Mouse (Mus musculus): ENCODE measurements around the gene Prmt6. TPM values are rescaled to one million over a fixed set of nuclear protein-coding genes. Genes with fewer than 3 reads are reported as not detected.

The Prmt6 gene
- total RNA-seq (2017) = 11.5 and 15.3 TPM in 2 replicates

DNA sequence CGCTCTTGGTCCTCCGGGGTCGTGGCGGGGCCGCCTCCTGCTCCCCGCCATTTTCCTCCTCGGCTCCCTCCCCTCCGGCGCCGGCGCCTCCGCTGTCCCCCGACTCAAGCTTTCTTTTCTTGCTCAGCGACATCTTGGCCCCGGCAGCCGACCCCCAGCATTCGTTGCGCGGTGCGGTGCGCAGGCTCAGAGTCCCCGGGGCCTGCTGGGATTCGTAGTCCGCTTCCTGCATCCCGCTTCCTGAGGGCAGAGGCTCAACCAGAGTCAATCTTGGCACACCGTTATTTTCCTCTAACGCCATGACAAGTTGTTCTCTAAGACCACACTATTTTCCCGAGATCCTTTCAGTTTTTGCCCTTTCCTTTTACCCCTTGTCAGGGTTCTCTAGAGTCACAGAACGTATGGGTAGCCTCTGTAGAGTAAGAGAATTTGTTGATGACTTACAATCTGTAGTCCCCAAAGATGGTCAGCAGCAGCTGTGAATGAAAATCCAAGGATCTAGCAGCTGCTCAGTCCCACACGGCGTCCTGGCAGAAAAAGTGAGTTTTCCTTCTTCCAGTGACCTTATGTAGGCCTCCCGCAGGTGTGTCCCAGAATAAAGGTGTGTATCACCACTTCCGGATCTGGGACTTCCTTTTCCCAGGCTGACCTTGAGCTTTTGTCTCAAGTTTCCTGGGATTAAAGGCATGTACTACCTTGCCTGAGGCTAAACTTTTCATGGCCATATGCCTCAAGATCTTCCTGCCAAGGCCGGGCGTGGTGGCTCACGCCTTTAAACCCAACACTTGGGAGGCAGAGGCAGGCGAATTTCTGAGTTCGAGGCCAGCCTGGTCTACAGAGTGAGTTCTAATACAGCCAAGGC lies at the start of gene Prmt6:
Prmt6 (minus strand) TSS at position 160 of the 862 bp plus-strand sequence.
- peak; percentile 95 for ATAC-seq (replicated peaks; ENCODE audit: low read depth, poor library complexity, severe bottlenecking)

DNA sequence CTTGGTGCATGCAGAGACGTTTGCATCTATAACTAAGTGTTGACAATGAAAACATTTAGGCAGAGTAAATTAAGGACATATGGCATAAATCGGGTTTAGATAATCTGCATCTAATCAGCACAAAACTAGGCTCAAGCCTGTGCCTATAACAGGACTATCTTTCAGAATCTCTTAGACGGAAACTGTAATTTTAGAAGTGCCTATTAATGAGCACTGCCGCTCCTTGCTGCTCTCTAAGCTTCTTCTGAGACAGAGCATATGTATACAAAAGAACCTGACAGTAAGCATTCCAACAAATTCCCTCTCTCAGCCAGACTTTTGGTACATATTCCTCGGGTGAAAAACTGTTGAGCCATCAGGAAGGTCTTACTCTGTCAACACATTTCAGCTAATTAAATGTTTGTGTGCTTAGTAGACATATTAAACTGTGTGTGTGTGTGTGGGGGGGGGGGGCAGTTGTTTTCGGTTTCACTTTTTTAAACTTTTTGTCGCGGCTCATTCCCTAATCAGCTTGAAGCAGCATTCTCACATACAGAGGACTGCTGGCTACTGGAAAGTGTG lies 39.8 kb upstream of the Prmt6 start:
- no peak for ATAC-seq (replicated peaks; ENCODE audit: low read depth, poor library complexity, severe bottlenecking)

DNA sequence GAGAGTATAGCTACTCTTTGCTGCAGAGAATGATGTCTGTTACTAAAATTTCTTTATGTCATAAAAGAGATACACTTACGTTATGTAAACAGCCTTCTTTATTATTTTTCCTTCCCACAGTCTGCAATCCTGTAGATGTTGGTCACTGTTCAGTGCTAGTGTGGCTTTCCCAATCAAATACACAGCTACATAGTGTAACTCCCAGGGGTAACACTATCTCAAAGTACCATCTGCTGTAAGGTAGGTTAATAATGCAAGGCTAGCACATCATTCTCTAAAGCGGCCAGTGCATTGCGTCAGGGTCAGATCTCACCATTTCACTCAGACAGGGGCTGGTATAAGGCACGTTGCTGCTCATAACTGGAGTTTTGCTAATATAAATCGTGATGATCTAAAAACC lies 31.9 kb upstream of the Prmt6 start:
- ATAC-seq (replicated peaks; ENCODE audit: low read depth, poor library complexity, severe bottlenecking) = no peak

DNA sequence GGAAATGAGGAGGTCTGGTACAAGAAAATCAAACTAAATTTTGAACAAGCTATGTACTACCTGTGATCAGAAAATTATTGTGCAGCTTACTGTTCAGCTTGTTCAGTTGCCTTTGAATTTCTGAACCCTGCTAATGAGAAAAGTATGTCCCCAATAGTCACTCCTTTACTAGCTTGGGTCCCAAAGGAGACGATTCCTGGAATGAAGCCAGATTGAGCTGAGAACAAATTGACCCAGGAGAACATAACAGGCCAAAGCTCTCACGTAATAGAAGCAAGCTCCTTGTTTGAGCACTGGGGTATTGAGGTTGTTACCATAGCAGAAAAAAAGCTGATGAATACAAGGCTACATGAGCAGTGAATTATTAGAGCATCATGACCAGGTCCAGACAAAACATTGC lies 17.0 kb upstream of the Prmt6 start:
- no peak for ATAC-seq (replicated peaks; ENCODE audit: low read depth, poor library complexity, severe bottlenecking)

DNA sequence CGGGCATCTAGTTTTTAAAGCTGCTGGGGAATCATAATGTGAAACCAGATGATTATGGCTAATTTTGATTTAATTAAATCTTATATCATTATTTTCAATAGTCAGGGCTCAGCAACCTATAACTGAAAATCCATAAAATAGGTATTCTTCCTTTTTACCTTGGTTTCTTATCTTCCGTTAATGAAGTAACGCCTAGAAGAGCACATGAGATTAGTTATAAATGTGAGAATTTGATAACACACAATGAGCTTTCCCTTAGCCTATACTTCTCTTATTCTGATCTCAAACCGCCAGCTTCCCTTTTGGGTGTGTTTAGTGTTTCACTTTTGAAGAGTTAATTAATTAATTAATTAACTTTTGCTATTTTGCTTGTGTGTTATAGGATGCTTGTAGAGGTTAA lies 2.3 kb upstream of the Prmt6 start:
- no peak for ATAC-seq (replicated peaks; ENCODE audit: low read depth, poor library complexity, severe bottlenecking)

DNA sequence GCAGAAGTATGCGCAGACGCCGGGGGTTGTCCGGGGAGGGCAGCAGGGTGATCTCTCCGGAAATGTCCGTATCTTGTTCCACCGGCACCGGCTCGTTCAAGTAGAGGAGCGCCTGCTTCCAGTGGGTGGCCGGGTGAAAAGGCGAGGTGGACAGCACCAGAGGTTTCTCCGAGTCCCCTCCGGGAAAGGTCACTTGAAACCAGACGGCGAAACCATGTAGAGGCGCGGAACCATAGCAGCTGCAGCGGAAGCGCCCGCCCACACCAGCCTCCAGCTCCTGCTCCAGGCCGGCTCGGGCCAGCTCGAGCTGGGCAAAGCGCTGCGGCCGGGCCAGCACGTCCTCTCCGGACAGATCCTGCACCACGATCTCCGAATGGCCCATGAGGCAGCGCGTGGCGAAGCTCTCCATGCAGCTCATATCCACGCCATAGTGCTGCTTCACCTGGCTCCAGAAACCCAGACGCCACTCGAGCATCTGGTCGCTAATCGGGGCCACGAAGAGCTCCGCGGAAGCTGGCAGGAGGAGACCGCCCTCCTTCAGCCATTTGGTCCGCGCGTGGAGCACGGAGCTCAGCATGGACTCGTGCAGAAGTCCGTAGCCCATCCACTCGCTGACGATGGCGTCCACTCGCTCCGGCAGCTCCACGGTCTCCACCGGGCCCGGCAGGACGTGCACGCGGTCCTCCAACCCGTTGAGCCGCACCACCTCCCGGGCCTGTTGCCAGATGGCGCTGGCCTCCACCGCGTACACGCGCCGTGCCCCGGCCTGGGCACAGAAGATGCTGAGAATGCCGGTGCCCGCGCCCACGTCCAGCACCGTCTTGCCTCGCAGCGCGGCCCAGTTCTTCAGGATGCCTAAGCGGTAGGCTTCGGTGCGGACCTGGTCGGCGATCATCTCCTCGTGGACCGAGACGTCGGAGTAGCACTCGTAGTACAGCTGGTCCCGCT lies 633 bp downstream of the Prmt6 start:
- peak; percentile 76 for ATAC-seq (replicated peaks; ENCODE audit: low read depth, poor library complexity, severe bottlenecking)

DNA sequence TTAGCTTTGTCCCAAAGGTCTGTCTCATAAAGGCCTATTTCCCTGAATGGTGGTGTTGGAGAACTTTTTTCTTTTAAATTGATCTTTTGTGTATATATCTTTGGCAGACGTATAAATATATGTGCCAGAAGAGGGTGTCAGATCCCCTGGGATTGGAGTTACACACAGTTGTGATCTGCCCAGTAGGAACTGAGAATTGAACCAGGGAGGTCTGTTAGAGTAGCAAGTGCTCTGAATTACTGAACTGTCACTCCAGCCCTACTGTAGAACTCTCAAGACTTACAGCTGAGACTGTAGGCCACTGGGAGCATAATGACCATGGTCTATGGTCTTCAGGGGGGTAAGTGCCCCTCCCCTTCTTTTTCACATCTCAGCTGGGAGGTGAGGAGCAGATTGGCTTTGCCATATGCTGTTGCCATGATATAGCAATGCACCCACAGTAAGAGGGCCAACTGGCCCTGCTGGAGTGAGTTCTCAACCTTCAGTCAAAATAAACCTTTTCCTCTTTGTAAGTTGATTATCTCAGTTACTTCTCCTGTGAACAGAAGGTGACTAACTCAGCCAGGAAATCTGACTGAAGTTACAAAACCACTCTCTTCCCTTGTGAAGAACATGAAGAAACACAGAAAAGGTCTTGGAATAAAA lies 13.9 kb downstream of the Prmt6 start:
- ATAC-seq (replicated peaks; ENCODE audit: low read depth, poor library complexity, severe bottlenecking) = no peak

Other genes starting within 250 kb of the Prmt6 start
- gene Ntng1, start 107.0 kb downstream of the Prmt6 start, total RNA-seq (2017) = not detected in 2 replicates